Mouse (Mus musculus) natural killer cell, adult 2 months (primary cell): ENCODE data around the gene Slc6a8.

ENCODE experiments used
- DNase-seq, 2 experiments: peaks; one replicate each; pipeline ENCODE4 v3.0.0; 2022; ENCODE audit warnings: low spot score in 2 of 2

Gene Slc6a8

DNA sequence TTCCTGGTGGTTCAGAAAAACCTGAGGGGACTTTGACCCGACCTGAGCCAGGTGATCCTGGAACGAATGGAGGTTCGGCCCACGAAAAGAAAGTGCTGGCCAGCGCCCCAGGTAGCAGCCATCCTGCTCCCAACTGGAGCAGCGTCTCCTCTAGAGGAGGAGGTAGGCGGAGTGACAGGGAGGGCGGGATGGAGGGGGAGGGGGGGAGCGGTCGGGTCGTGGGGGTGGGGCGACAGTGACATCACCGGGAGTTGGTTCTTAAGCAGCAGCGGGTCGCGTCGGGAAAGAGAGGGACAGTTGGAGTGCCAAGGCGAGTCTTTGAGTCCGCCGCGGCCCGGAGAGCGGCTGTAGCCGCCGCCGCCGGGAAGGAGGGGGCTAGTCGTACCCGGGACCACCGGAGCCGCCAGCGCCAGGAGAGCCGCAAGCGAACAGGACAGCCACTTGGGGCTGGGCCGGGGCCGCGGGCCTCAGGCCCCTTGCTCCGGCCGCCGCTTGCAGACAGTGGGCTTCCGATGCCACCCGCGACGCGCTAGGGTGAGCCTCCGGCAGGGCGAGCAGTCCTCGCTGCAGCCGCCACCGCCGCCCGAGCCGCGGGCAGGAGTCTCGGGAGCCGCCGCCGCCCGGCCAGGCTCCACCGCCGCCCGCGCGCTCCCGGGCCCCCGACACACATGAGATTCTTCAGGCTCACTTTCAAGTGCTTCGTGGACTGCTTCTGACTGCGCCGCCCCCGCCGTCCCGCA, at the start of gene Slc6a8:
Gene Slc6a8 (plus strand): TSS at position 272 of the 740 bp plus-strand sequence.
- no peak for DNase-seq

DNA sequence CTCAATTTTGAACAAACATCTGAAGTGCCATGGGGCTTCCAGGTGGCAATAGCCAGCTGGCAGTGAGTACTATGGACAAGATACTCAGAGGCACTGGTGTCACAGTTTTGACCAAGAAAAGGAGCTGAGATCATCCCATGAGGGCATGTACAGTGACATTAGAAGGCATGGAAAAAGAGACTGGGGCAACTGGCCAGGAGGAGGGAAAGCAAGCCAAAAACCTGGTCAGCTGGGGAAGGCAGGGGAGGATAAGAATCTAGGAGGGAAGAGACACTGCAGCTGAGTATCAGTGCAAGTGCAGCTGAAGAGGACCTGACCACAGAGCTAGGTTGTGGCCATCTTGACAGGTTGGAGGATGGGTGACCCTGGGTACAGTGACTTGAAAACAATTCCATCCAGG, 46.0 kb upstream of the Slc6a8 start:
- no peak for DNase-seq

DNA sequence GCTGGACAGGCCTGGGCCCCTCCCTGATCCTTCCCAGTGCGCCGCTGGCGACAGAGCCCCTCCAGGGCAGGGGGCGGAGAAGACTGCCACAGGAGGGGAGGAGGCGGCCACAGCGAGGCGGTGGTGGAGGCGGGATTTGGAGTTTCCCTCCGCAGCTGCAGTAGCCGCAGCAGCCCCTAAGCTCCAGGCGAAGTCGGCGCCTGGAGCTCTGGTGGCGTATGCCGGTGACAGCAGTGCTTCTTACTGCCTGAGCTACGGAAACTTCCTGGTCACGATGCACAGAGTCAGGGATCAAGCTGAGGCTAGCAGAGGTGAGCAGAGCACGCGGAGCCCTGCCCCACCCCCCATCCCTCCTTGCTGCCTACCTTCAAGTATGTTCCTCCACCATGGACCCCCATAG, 37.5 kb upstream of the Slc6a8 start:
- DNase-seq: no peak

DNA sequence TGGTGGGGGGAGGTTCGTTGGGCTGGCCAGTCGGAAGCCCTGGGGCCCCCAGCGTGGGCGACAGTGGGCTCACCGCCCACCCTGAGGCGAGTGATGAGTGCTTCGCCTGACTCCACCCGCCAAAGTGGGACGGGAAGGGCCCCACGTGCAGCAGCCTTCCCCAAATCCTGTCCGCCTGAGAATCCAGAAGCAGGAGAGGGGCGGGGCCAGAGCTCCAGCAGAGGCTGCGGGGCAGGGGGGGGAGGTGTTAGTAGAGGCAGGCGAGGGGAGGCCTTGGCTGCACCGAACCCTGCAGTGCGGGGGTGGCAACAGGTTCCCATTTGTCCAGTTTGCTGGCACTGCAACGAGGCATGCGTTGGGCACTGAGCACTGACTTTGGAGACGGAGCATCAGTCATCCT, 35.5 kb upstream of the Slc6a8 start:
- no peak for DNase-seq

DNA sequence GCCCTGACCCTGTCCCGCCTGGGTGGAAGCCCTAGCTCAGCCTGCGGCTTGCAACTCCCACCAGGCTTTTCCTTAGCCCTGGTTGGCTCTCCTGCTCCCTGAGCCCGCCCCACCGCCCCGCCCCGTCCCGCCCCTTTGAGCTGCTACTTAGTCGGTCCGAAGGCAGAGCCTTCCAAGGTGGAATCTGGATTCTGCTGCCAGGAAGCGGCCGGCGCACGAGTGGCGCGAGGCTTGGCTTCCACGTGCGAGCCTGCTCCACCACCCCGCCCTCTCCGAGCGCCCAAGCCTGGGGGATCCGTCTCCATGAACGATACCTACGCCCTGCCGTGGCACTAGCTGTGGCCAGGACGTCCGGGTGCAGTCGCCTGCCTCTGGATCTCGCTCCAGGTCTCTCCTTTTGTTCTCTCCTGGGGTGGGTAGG, 33.7 kb upstream of the Slc6a8 start, which contains the start of gene Dusp9:
Gene Dusp9 (plus strand): TSS at position 165 of the 421 bp plus-strand sequence.
- no peak for DNase-seq

DNA sequence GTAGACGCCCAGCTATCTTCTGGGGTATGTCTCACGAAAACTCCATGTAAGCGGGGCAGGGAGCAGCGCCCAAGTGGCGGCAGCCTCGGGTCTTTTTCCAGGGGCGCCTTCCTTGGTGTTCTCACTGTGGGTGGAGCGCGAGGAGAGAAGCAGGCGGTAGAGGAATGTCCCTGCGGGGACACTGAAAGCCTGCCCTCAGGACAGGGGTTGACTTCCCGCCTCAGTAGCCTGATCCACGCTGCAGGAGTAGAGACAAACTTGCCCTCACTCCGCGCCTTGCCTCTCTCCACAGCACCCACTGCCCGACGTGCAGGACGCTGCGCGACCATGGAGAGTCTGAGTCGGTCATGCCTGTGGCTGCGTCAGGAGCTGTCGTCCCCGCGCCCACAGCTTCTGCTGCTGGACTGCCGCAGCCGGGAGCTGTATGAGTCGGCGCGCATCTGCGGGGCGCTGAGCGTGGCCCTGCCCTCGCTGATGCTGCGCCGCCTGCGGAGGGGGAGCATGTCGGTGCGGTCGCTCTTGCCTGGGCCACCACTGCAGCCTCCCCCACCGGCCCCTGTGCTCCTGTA, 33.0 kb upstream of the Slc6a8 start:
- no peak for DNase-seq

DNA sequence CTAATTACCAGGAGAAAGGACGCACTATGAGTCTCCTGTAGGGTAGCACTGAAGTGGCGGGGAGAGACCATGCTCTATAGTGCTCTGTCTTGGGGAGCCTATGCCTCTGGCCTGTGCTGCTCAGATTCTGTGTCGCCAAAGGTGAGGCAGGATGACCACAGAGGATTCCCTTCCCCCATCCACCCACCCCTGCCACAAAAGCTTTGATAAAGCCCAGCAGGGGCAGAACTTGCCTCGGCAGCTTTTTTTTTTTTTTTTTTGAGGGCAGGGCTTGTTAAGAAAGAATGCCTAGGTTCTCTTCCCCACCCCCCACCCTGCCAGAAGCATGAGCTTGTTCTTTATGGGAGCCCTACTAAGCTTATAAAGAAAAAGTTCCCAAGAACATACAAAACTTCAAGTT, 27.8 kb upstream of the Slc6a8 start:
- DNase-seq: no peak

DNA sequence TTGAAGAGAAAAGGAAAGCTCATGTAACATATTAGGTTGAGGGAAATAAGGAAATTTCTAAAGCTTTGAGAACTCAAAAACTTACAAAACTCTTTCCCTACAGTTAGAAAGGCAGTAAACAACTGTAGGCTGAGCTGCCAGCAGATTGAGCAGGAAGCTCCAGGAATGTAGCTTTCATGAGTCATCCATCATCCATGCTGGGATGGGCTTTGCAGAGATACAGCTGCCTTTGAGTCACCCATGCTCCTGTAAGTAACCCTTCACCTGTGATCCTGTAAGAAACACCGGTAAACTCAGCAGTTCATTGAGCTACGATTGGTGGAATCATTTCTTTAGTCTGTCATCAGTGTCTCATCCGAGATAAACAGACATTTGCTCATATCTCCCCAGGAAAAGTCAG, 22.1 kb upstream of the Slc6a8 start:
- no peak for DNase-seq

DNA sequence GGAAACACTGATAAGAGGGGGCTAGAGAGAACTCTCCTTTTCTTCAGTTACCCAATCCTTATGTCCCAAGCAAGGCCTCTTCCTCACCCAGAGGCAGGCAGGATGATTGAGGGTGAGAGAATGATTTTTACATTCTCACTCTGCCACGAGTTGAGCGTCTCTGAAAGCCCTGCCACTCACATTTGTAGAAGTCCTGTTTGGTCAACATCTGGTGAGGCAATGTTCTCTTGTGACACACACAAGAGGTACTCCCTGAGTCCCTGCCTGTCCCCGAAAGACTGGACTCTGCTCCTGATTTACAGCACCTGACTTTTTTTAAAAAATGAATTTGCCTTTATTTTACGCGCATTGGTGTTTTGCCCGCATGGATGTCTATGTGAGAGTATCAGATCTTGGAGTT, 19.6 kb upstream of the Slc6a8 start:
- DNase-seq: no peak

DNA sequence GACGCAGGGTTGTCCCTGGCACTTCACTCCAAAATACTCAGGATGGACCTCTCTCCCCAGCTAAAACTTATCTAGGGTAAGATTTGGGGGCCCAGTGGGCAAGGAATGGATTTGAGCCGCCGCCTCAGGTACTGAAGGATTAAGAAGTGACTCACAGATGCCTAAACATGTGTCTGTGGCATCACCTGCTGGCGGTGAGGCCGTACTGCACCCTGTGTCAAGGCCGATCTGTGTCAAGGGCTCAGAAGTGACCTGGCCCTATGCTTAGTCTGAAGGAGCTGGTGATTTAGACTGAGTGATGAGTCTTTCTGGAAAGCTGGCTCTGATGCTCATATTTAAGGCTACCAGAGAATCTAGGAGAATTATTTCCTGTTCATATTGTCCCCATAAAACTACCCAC, 18.8 kb upstream of the Slc6a8 start:
- peak; percentile 21 to 67 for DNase-seq

DNA sequence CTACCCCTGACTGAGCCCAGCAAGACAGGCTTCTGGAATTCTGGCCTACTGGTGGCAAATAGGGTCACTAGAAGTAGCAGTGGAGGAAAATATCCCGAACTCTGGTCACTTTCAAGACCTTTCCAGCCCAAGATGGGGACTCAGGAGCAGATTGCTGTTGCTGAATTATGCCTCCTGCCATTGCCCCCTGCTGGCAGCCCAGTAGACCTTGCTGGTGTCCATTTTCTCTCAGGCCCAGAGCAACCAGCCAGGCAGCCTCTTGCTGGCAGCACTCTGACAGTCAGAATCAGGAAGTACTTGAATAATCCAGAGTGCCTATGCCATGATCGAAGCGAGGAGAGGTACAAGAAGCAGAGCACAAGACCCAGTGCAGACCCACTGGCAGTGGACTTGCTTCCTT, 17.4 kb upstream of the Slc6a8 start:
- peak; percentile 15 to 35 for DNase-seq

DNA sequence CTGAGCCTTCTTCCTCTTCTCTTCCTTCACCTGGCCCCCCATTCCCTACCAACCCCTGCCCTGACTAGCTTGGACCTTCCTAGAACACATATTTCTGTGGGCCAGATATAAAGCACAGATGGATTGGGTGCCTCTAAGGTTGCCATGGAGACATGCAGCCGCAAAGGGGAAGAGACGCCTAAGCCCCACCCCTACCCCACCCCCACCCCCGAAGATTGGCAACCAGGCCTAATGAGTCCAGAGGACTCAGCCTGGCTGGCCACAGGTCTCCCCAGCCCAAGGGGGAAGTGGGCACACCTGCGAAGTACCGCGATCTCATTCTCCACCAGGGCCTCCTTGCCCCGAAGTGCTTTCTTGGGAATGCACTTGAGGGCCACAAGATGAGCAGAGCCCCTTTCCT, 14.6 kb upstream of the Slc6a8 start:
- DNase-seq: no peak

DNA sequence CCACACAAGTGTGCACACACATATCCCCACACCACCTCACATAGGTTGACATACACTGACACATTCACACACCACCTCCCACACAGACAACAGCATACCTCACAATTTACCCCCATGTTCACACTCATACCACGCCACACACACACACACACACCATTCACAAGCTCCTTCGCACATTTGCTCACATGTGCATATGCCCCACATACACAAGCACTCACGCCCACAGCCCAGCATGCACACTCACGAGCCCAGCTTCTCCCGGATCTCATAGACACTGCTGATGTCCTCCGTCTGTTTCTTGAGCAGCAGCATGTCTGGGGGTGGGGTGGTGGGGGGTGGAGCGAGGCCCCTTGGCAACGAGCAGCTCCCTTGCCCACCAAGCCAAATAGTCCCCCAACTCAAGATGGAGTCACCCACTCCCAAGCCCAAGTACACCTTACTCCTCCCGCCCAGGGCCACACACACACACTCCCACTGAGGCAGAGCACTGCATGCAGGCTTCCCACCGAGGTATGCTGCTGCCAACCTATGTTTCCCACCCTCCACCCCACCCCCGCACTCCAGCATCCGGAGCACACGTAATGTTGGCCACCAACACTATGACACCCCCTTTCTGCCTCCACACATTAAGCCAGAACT, 13.9 kb upstream of the Slc6a8 start:
- DNase-seq: no peak

DNA sequence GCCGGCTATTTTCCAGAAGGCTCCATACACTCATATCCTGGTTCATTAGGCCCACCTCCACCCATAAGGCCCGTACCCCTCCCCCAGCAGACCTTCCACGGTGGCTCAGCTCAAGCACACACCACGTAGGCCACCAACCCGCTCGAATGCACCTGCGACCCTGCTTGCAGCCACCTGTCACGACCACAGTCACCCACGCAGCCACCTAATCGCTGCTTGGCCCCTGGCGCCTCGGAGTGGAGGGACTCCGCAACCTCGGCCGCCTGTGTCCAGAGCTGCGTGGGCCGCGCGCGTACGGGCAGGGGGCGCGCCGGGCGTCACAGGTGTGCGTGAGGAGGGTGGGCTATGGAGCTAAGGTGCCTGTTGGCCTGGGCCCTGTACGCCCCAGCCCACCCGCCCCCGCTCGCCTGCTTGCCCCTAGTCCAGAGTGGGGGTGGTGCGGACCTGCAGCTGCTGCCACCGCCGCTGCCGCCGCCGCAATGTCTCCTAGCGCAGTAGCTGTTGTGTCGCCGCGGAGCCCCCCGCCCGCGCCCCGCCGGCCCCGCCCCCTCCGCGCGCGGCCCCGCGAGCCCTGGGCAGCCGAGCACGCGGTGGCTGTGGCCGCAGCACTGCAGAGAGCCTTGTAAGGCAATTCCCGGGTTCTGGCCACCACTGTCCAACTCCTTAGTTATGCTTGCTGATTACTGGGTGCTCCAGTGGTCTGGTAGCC, 13.2 kb upstream of the Slc6a8 start, which contains the start of gene Pnck:
Gene Pnck (minus strand): TSS at position 543 of the 709 bp plus-strand sequence.
- DNase-seq: no peak

DNA sequence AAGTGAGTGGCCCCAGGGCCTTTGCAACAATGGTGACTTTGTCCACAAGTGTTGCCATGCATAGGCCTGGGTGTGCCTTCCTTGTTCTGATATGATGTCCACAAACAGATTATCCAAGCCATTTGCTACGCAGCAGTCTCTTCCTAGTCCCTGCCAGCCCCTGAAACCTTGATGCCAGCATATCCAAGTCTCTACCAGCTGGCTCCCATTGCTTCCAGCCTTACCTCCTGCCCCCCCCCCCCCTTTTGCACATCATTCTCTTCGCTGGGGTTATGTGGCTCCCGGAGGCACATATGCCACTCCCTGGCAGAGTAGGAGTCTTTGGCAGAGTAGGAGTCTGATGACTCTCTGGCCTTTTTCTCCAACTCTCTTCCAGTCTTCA, 12.7 kb upstream of the Slc6a8 start:
- no peak for DNase-seq

DNA sequence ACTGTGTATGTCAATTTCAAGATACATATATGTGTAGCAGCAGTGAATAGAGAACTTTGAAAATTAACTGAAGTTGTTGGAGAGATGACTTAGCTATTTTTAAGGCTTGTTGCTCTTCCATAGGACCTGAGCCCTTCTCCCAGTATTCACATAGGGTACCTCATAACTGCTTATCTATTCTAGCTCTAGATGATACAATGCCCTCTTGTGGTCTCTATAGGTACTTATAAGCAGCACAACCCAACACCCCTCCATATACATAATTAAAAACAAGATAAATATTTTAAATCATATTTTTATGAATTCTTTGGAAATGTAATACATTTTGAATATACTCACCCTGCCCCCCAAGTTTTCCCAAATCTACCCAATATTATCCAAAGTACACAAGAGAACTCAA, 9.8 kb upstream of the Slc6a8 start:
- no peak for DNase-seq

DNA sequence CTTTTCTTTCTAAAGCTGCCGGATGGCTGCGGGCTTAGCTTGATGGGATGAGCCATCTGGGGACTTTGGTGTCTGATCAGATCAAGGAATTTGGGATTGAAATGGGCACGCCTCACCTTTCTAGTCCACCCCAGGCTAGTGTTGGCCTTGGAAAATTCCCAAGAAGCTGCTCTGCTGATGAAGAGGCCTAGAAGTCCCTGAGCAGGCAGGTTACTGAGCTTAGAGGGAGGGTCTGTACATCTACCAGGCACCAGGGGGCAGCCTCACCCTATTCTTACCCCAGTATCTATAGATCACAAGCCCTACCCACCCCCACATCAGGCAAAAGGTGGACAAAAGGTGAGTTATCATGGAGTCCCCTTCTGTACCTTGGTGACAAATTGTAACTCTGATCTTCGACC, 919 bp upstream of the Slc6a8 start:
- DNase-seq: peak; percentile 26 to 60

DNA sequence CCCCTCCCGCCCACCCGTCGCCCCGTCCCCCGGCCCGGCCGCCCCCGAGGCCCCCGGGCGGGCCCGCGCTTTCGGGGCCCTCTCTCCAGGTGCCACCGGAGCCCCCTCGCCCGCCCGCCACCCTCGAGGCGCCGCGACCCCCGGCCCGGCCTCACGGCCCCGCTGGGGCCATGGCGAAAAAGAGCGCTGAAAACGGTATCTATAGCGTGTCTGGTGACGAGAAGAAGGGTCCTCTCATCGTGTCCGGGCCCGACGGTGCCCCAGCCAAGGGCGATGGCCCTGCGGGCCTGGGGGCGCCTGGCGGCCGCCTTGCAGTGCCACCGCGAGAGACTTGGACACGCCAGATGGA, 643 bp downstream of the Slc6a8 start:
- DNase-seq: no peak

DNA sequence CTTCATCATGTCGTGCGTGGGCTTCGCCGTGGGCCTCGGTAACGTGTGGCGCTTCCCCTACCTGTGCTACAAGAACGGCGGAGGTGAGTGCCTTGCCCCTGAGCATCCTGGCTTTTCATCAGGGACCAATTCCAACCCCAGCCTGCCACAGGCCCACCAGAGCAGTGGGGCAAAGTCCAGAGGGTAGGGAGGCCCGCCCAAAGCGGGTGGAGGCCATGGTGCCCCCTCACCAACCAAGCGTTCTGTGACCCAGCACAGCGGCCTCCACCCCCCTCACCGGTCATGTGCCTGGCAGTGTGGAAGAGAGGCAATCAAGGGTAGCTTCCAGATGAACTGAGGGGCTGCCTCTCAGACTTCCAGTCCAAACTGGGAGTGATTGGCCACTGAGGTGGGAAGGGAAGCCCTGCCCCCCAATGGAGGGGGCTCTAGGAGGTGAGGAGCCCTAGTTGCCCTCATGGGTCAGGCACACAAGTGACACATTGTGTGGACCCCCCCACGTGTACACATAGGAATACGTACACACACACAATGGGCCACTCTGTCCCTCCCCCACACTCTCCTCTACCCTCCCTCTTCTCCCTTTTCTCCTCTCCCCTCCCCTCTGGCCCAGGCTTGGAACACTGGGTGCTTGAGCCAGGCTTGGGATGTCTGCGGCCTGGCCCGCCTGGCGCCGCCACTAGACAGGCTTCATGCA, 1.2 kb downstream of the Slc6a8 start:
- DNase-seq: no peak

DNA sequence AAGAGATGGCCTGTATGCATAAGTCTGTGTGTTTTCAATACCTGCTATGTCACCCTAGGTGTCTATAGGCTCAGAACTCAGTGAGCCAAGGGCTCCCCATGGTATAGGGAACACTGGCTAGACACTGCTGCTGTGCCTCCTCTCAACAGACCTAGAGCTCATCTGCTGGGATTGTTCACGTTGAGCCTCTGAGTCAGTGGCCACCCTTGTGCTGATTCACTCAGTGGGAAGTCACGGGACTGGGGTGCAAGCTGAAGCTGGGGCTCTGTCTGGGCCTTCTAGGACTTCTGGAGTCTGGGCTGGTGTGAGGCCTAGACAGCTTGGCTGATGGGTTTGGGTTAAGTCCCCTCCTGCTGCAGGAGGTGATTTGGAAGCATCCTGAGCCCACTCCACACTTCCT, 2.3 kb downstream of the Slc6a8 start:
- no peak for DNase-seq

DNA sequence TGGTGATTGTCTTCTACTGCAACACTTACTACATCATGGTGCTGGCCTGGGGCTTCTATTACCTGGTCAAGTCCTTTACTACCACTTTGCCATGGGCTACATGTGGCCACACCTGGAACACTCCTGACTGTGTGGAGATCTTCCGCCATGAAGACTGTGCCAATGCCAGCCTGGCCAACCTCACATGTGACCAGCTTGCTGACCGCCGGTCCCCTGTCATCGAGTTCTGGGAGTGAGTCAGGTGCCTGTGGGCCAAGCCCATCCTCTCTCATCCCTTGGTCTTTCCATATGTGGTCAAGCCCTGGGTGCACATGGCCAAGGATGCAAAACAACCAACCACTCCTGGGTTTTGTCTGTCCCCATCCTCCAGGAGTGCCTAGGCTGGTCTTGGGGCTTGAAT, 3.7 kb downstream of the Slc6a8 start:
- DNase-seq: no peak

DNA sequence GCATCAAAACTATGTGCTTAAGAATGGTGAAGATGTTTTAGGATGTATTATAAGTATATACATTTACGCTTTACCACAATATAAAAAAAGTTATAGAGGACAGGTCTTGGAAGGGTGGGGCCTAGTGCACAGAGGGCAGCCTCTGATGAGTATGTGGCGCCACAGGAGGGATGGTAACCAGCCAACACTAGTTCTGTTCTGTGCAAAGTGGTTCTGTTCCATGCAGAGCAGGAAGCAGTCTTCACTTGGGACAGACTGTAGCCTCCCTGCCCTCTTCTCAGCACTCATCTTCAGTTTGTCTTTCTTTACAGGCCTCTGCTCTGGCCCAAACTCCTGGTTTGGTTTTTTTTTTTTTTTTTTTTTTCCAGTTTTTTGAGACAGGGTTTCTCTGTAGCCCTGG, 11.2 kb downstream of the Slc6a8 start:
- no peak for DNase-seq
